Mouse (Mus musculus): ENCODE results near the gene Ier5.

GRCm38 (mm10) chr1:155086416-155086815, 13.0 kb downstream of the Ier5 start:
- no peak for TF ChIP-seq USF1 (IDR thresholded peaks at IDR 0.05; ENCODE audit: low read depth, low read length)
- no peak for TF ChIP-seq CTCF (IDR thresholded peaks at IDR 0.05 in 2 of 3, conservative IDR thresholded peaks at IDR 0.05 in 1 of 3; ENCODE audit: control insufficient read depth in 1 of 3, insufficient read depth in 1 of 3, low read depth in 2 of 3, low read length in 3 of 3, poor library complexity in 1 of 3, severe bottlenecking in 1 of 3)
- no peak for TF ChIP-seq ZC3H11A (IDR thresholded peaks at IDR 0.05; ENCODE audit: low read depth, low read length)
- no peak for TF ChIP-seq CHD2 (IDR thresholded peaks at IDR 0.05; ENCODE audit: low read length)
- TF ChIP-seq EP300 (IDR thresholded peaks at IDR 0.05; ENCODE audit: low read depth in 1 of 2, low read length in 2 of 2): no peak
- TF ChIP-seq MYC (IDR thresholded peaks at IDR 0.05; ENCODE audit: low read depth, low read length): no peak
- TF ChIP-seq JUND (IDR thresholded peaks at IDR 0.05; ENCODE audit: low read depth, low read length): no peak
- no peak for TF ChIP-seq E2F4 (IDR thresholded peaks at IDR 0.05; ENCODE audit: borderline replicate concordance, low read depth, low read length)
- TF ChIP-seq HCFC1 (IDR thresholded peaks at IDR 0.05; ENCODE audit: low read depth, low read length): no peak
- no peak for TF ChIP-seq RCOR1 (IDR thresholded peaks at IDR 0.05; ENCODE audit: low read depth, low read length)

All from MEL (cell line).